Mouse (Mus musculus): ENCODE measurements around the gene Dab2ip.

The Dab2ip gene

GRCm38 (mm10) chr2:35608856-35609255 lies 50.8 kb downstream of the Dab2ip start:
- CTCF ChIA-PET, result interaction anchor here in 2 of 4 experiments (0.8 to 1.4 kb wide), 4 partner anchors 9 to 26 kb away, joined by 3 to 4 read pairs (median 3); no protein-coding TSS in a partner anchor
- POLR2A ChIA-PET, result interaction anchor here in 3 of 4 experiments (0.5 to 1.4 kb wide), 13 partner anchors 8 to 329 kb away, joined by 3 to 4 read pairs (median 3); no protein-coding TSS in a partner anchor

GRCm38 (mm10) chr2:35609317-35609716 lies 51.3 kb downstream of the Dab2ip start:
- CTCF ChIA-PET, result interaction anchor here in 2 of 4 experiments (0.8 to 1.4 kb wide), 4 partner anchors 9 to 26 kb away, joined by 3 to 4 read pairs (median 3); no protein-coding TSS in a partner anchor
- POLR2A ChIA-PET, result interaction anchor here in 3 of 4 experiments (0.5 to 1.4 kb wide), 13 partner anchors 8 to 329 kb away, joined by 3 to 4 read pairs (median 3); no protein-coding TSS in a partner anchor

- CTCF ChIA-PET, result interaction anchor here in 1 of 4 experiments (1.4 kb wide), 1 partner anchor 8 kb away, joined by 3 read pairs; no protein-coding TSS in a partner anchor
- POLR2A ChIA-PET, result interaction anchor here in 3 of 4 experiments (0.6 to 7.8 kb wide), 4 partner anchors 10 to 153 kb away, joined by 4 to 68 read pairs (median 31); no protein-coding TSS in a partner anchor
Measured at GRCm38 (mm10) chr2:35610168-35610951, 52.3 kb downstream of the Dab2ip start.

- POLR2A ChIA-PET, result interaction anchor here in 2 of 4 experiments (4.0 to 7.8 kb wide), 5 partner anchors 10 to 30 kb away, joined by 16 to 68 read pairs (median 42); no protein-coding TSS in a partner anchor
- CTCF ChIA-PET, result no interaction called here
Measured at GRCm38 (mm10) chr2:35610976-35611375, 52.9 kb downstream of the Dab2ip start.

GRCm38 (mm10) chr2:35611645-35612044 lies 53.6 kb downstream of the Dab2ip start:
- CTCF ChIA-PET, result no interaction called here
- POLR2A ChIA-PET, result interaction anchor here in 3 of 4 experiments (0.6 to 7.8 kb wide), 9 partner anchors 11 to 827 kb away, joined by 3 to 68 read pairs (median 16); no protein-coding TSS in a partner anchor

- ChIA-PET CTCF (no interaction called here), POLR2A (interaction anchor here in 3 of 4 experiments (0.6 to 7.8 kb wide), 17 partner anchors 9 to 827 kb away, joined by 3 to 68 read pairs (median 3); no protein-coding TSS in a partner anchor)
Measured at GRCm38 (mm10) chr2:35612297-35612696, 54.2 kb downstream of the Dab2ip start.

- ChIA-PET CTCF (interaction anchor here (0.6 to 3.0 kb wide), 15 partner anchors 9 to 325 kb away, joined by 3 to 20 read pairs (median 3); no protein-coding TSS in a partner anchor), POLR2A (interaction anchor here (0.7 to 7.8 kb wide), 24 partner anchors 9 to 157 kb away, joined by 3 to 68 read pairs (median 7); no protein-coding TSS in a partner anchor)
Measured at GRCm38 (mm10) chr2:35613946-35614353, 55.9 kb downstream of the Dab2ip start.

- ChIA-PET POLR2A (interaction anchor here (0.7 to 7.8 kb wide), 28 partner anchors 8 to 157 kb away, joined by 3 to 68 read pairs (median 5); no protein-coding TSS in a partner anchor), CTCF (interaction anchor here (0.6 to 3.0 kb wide), 19 partner anchors 10 to 325 kb away, joined by 3 to 20 read pairs (median 3); no protein-coding TSS in a partner anchor)
Measured at GRCm38 (mm10) chr2:35614411-35614810, 56.3 kb downstream of the Dab2ip start.

GRCm38 (mm10) chr2:35615366-35615765 lies 57.3 kb downstream of the Dab2ip start:
- CTCF ChIA-PET, result interaction anchor here (0.6 to 3.0 kb wide), 22 partner anchors 9 to 369 kb away, joined by 3 to 20 read pairs (median 4); no protein-coding TSS in a partner anchor
- POLR2A ChIA-PET, result interaction anchor here in 3 of 4 experiments (0.7 to 7.8 kb wide), 27 partner anchors 9 to 63 kb away, joined by 3 to 68 read pairs (median 6); no protein-coding TSS in a partner anchor

GRCm38 (mm10) chr2:35615977-35616376 lies 57.9 kb downstream of the Dab2ip start:
- ChIA-PET POLR2A (interaction anchor here in 3 of 4 experiments (0.6 to 7.8 kb wide), 26 partner anchors 9 to 1835 kb away, joined by 3 to 68 read pairs (median 4); partner anchors contain the start of gene Dab2ip (in 1 of the 3)), CTCF (interaction anchor here (0.6 to 3.0 kb wide), 34 partner anchors 8 to 368 kb away, joined by 3 to 20 read pairs (median 4); no protein-coding TSS in a partner anchor)

- POLR2A ChIA-PET, result interaction anchor here in 3 of 4 experiments (0.6 to 7.8 kb wide), 10 partner anchors 8 to 142 kb away, joined by 3 to 68 read pairs (median 6); no protein-coding TSS in a partner anchor
- CTCF ChIA-PET, result interaction anchor here in 3 of 4 experiments (0.5 to 2.9 kb wide), 13 partner anchors 7 to 314 kb away, joined by 3 to 20 read pairs (median 4); no protein-coding TSS in a partner anchor
Measured at GRCm38 (mm10) chr2:35616891-35617658, 59.0 kb downstream of the Dab2ip start.

- ChIA-PET POLR2A (interaction anchor here in 3 of 4 experiments (0.8 to 3.2 kb wide), 5 partner anchors 9 to 59 kb away, joined by 3 to 12 read pairs (median 5); no protein-coding TSS in a partner anchor), CTCF (interaction anchor here in 2 of 4 experiments (0.6 to 1.3 kb wide), 3 partner anchors 10 to 626 kb away, joined by 3 read pairs; no protein-coding TSS in a partner anchor)
Measured at GRCm38 (mm10) chr2:35618981-35619380, 60.9 kb downstream of the Dab2ip start.

- CTCF ChIA-PET, result interaction anchor here in 1 of 4 experiments (0.7 to 1.3 kb wide), 2 partner anchors 15 to 20 kb away, joined by 3 read pairs; no protein-coding TSS in a partner anchor
- POLR2A ChIA-PET, result interaction anchor here in 2 of 4 experiments (0.6 to 3.2 kb wide), 6 partner anchors 13 to 196 kb away, joined by 3 to 16 read pairs (median 8); no protein-coding TSS in a partner anchor
Measured at GRCm38 (mm10) chr2:35619532-35619931, 61.5 kb downstream of the Dab2ip start.

GRCm38 (mm10) chr2:35620364-35621224 lies 62.5 kb downstream of the Dab2ip start:
- CTCF ChIA-PET, result interaction anchor here in 2 of 4 experiments (0.7 to 1.3 kb wide), 3 partner anchors 16 to 43 kb away, joined by 3 read pairs; no protein-coding TSS in a partner anchor
- POLR2A ChIA-PET, result interaction anchor here in 3 of 4 experiments (0.6 to 3.2 kb wide), 14 partner anchors 8 to 197 kb away, joined by 3 to 16 read pairs (median 5); partner anchors contain the start of gene Dab2ip (in 1 of the 3)

GRCm38 (mm10) chr2:35621225-35621519 lies 63.1 kb downstream of the Dab2ip start:
- ChIA-PET POLR2A (interaction anchor here in 3 of 4 experiments (0.6 to 3.2 kb wide), 15 partner anchors 8 to 175 kb away, joined by 3 to 16 read pairs (median 4); no protein-coding TSS in a partner anchor), CTCF (interaction anchor here in 2 of 4 experiments (0.7 to 2.1 kb wide), 4 partner anchors 12 to 42 kb away, joined by 3 to 5 read pairs (median 4); no protein-coding TSS in a partner anchor)

- POLR2A ChIA-PET, result interaction anchor here in 3 of 4 experiments (0.6 to 4.4 kb wide), 18 partner anchors 8 to 176 kb away, joined by 3 to 42 read pairs (median 5); no protein-coding TSS in a partner anchor
- CTCF ChIA-PET, result interaction anchor here in 1 of 4 experiments (1.0 to 2.1 kb wide), 2 partner anchors 11 to 14 kb away, joined by 4 to 5 read pairs; no protein-coding TSS in a partner anchor
Measured at GRCm38 (mm10) chr2:35621796-35622195, 63.7 kb downstream of the Dab2ip start.
